Mouse (Mus musculus) myocyte (in vitro differentiated cells): ENCODE measurements around the gene Slc17a3. TPM values are rescaled to one million over a fixed set of nuclear protein-coding genes. Genes with fewer than 3 reads are reported as not detected.

Experiments
- H3K27me3 ChIP-seq: one replicate; pipeline ENCODE4 v1.6.1; 2011; ENCODE audit not compliant: control insufficient read depth, insufficient read depth, insufficient read length
- H3K36me3 ChIP-seq: one replicate; pipeline ENCODE4 v1.6.1; 2011; ENCODE audit not compliant: control insufficient read depth, insufficient read depth
- H3K4me2 ChIP-seq: one replicate; pipeline ENCODE4 v1.6.1; 2011; ENCODE audit warnings: low read depth, control low read depth
- H3K4me3 ChIP-seq: one replicate; pipeline ENCODE4 v1.5.1; 2011; ENCODE audit warnings: mild to moderate bottlenecking, control low read depth, moderate library complexity
- H3K79me2 ChIP-seq: one replicate; pipeline ENCODE4 v1.6.1; 2011; ENCODE audit not compliant: control insufficient read depth, insufficient read depth
- H3ac ChIP-seq: one replicate; pipeline ENCODE4 v1.6.1; 2011; ENCODE audit not compliant: control insufficient read depth, insufficient read length
- CEBPB ChIP-seq: IDR thresholded peaks from 2 replicates; pipeline ENCODE4 v1.6.1; 2011; ENCODE audit warnings: mild to moderate bottlenecking, moderate library complexity; ENCODE audit not compliant: poor library complexity, insufficient read depth, severe bottlenecking
- E2F4 ChIP-seq: IDR thresholded peaks from one replicate; pipeline ENCODE4 v1.6.1; 2011; ENCODE audit warnings: mild to moderate bottlenecking, control low read depth, moderate library complexity; ENCODE audit not compliant: insufficient read depth
- MAX ChIP-seq: IDR thresholded peaks from one replicate; pipeline ENCODE4 v1.6.1; 2011; ENCODE audit warnings: low read depth, mild to moderate bottlenecking, control low read depth
- MYOD1 ChIP-seq, 3 experiments: IDR thresholded peaks; one replicate each; pipeline ENCODE4 v1.6.1; 2011; ENCODE audit warnings: control low read depth in 2 of 3, low read depth in 2 of 3, mild to moderate bottlenecking in 2 of 3, moderate library complexity in 1 of 3; ENCODE audit not compliant: insufficient read length in 2 of 3, control insufficient read depth in 1 of 3
- MYOG ChIP-seq, 3 experiments: IDR thresholded peaks; one replicate each; pipeline ENCODE4 v1.6.1; 2011; ENCODE audit warnings: control low read depth in 2 of 3, low read depth in 2 of 3, mild to moderate bottlenecking in 2 of 3; ENCODE audit not compliant: insufficient read length in 2 of 3, control insufficient read depth in 1 of 3, insufficient read depth in 1 of 3
- POLR2A ChIP-seq: IDR thresholded peaks from one replicate; pipeline ENCODE4 v1.6.1; 2011; ENCODE audit warnings: low read depth, mild to moderate bottlenecking, control low read depth, moderate library complexity; ENCODE audit not compliant: insufficient read length
- POLR2AphosphoS2 ChIP-seq: IDR thresholded peaks from one replicate; pipeline ENCODE4 v1.6.1; 2011; ENCODE audit warnings: low read depth, control low read depth; ENCODE audit not compliant: insufficient read length
- REST ChIP-seq: IDR thresholded peaks from one replicate; pipeline ENCODE4 v1.6.1; 2011; ENCODE audit warnings: mild to moderate bottlenecking, control low read depth, moderate library complexity; ENCODE audit not compliant: insufficient read depth, insufficient read length
- SRF ChIP-seq: IDR thresholded peaks from one replicate; pipeline ENCODE4 v1.6.1; 2011; ENCODE audit warnings: low read depth; ENCODE audit not compliant: control insufficient read depth, insufficient read length
- TCF12 ChIP-seq: IDR thresholded peaks from one replicate; pipeline ENCODE4 v1.6.1; 2011; ENCODE audit warnings: mild to moderate bottlenecking, control low read depth; ENCODE audit not compliant: poor library complexity, insufficient read depth, severe bottlenecking
- TCF3 ChIP-seq: IDR thresholded peaks from one replicate; pipeline ENCODE4 v1.6.1; 2011; ENCODE audit warnings: low read depth, control low read depth; ENCODE audit not compliant: insufficient read length
- USF1 ChIP-seq: IDR thresholded peaks from one replicate; pipeline ENCODE4 v1.6.1; 2011; ENCODE audit warnings: low read depth, mild to moderate bottlenecking, control low read depth, moderate library complexity
- polyA plus RNA-seq: library from polyadenylated mRNA; unstranded; fragments of >200 nt; fragmentation: generic; extraction: Trizol; gene quantifications from one replicate; pipeline ENCODE4 v1.2.1, GENCODE M21; 2012; ENCODE audit warnings: missing spikeins

Slc17a3 gene
- polyA plus RNA-seq, 1 experiment, result not detected

DNA sequence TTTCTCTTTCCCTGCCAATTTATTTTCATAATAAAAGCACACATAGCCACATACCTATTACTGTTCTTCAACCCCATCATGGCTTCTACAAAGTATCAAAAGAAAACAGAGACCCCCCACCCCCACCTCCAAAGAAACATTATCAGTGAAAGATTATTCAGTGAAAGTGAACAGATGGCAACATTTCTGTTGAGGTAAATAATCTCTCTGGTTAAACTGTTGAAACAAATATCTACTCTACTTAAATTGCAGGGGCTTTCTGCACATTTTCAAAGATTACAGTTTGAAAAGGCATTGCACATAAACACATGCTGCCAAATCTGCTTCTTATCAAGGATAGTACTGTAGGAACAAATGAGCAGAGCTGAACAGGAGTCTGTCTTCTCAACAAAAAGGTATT is 22.6 kb downstream of the Slc17a3 start:
- Histone ChIP-seq H3K4me2 (no peak overlapping the region), H3K27me3 (peaks cover 6% of the 10 kb centered on the region), H3ac (no peak overlapping the region), H3K79me2 (no peaks in the 10 kb centered on the region), H3K36me3 (no peaks in the 10 kb centered on the region), H3K4me3 (no peak overlapping the region)
- TF ChIP-seq TCF12 (no peak), MYOD1 (IDR thresholded peaks at IDR 0.05; ENCODE audit: control insufficient read depth in 1 of 3, insufficient read length in 2 of 3, low read depth in 2 of 3) (no peak), MAX (no peak), USF1 (no peak), SRF (no peak)

DNA sequence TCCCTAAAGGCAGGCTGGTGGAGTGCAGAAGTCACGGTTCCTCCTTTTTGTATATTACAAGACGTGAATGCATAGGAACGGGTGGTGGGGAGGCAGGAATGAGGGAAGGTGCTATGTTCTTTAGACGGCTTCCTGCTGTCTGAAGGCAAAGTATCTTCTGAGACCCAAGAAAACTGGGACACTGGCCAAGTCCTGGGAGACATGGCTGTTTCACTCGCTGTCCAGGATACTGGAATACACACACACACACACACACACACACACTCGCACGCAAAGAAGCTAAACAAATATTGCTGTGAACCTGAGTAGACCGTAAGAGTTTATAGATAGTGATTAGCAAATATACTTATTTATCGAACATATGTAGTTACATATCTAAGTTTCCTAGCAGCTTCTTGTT is 25.5 kb downstream of the Slc17a3 start:
- Histone ChIP-seq H3K27me3 (peaks cover 6% of the 10 kb centered on the region), H3K36me3 (no peaks in the 10 kb centered on the region), H3K79me2 (no peaks in the 10 kb centered on the region), H3K4me3 (no peak overlapping the region), H3ac (no peak overlapping the region), H3K4me2 (no peak overlapping the region)
- TF ChIP-seq POLR2AphosphoS2, result no peak
- TF ChIP-seq E2F4, result no peak
- TF ChIP-seq CEBPB, result no peak
- no peak for TF ChIP-seq TCF12
- TF ChIP-seq TCF3, result no peak
- TF ChIP-seq REST, result no peak
- TF ChIP-seq MYOG (IDR thresholded peaks at IDR 0.05; ENCODE audit: control insufficient read depth in 1 of 3, insufficient read depth in 1 of 3, insufficient read length in 2 of 3, low read depth in 2 of 3), result no peak
- no peak for TF ChIP-seq MAX
- no peak for TF ChIP-seq POLR2A
- TF ChIP-seq MYOD1 (IDR thresholded peaks at IDR 0.05; ENCODE audit: control insufficient read depth in 1 of 3, insufficient read length in 2 of 3, low read depth in 2 of 3), result no peak
- TF ChIP-seq USF1, result no peak
- no peak for TF ChIP-seq SRF

DNA sequence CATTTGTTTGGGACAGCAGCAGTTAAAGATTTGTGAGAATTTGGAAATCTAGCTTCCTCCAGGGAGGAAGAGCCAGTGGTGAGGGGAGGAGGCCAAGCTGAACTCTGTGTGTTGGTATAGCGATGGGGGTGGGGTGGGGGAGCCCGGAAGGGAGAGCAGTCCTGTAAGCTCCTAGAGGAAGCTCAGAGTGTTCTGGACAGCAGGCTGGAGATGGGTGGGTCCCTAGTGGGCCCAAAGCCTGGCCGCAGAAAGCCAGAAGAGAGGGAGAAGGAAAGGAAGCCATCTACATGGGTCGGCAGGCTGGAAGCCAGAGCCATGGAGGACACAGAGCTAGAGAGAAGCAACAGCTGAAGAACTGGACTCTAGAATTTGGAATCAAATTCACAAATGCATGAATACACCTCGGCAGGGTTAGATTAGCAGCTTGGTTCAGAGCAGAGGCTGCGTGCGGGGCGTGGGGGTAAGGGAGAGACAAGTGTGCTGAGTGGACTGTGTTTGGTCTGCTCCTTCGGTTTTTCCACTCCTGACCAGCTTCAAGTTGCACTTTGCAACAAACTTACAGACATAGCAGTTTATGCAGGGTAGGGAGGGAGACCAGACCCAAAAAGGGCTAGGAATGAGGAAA is 27.0 kb downstream of the Slc17a3 start:
- H3K27me3 ChIP-seq, result peaks cover 6% of the 10 kb centered on the region
- H3K4me3 ChIP-seq, result no peak overlapping the region
- no peaks in the 10 kb centered on the region for H3K79me2 ChIP-seq
- H3K36me3 ChIP-seq, result no peaks in the 10 kb centered on the region
- TF ChIP-seq REST (no peak), MYOD1 (IDR thresholded peaks at IDR 0.05; ENCODE audit: control insufficient read depth in 1 of 3, insufficient read length in 2 of 3, low read depth in 2 of 3) (no peak), MAX (no peak), CEBPB (no peak), MYOG (IDR thresholded peaks at IDR 0.05; ENCODE audit: control insufficient read depth in 1 of 3, insufficient read depth in 1 of 3, insufficient read length in 2 of 3, low read depth in 2 of 3) (no peak), TCF12 (no peak), TCF3 (no peak), E2F4 (no peak), USF1 (no peak), POLR2AphosphoS2 (no peak), SRF (no peak), POLR2A (no peak)
- no peak overlapping the region for H3ac ChIP-seq
- H3K4me2 ChIP-seq, result no peak overlapping the region

DNA sequence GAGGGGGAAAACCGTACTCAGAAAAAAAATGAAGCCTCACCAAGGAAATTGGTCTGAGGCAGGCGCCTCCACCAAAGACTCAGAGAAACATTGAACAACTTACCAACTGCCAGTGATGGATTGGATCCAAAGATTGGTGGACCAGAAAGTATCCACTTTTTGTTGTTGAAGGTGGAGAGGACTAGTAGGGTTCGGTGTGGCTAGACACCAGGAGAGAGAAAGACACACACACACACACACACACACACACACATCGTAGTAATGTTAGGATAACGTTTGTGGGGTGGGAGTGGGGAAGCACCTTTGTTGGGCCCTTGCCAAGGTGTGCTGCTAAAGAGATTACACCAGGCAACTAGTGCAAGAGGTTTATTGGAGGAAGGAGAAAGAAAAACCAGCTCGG is 27.8 kb downstream of the Slc17a3 start:
- no peak overlapping the region for H3K4me2 ChIP-seq
- H3K79me2 ChIP-seq, result no peaks in the 10 kb centered on the region
- no peak overlapping the region for H3K4me3 ChIP-seq
- H3K36me3 ChIP-seq, result no peaks in the 10 kb centered on the region
- TF ChIP-seq REST (no peak), MAX (no peak), CEBPB (no peak), MYOD1 (IDR thresholded peaks at IDR 0.05; ENCODE audit: control insufficient read depth in 1 of 3, insufficient read length in 2 of 3, low read depth in 2 of 3) (no peak), SRF (no peak), E2F4 (no peak)
- H3K27me3 ChIP-seq, result peaks cover 6% of the 10 kb centered on the region
- no peak overlapping the region for H3ac ChIP-seq

DNA sequence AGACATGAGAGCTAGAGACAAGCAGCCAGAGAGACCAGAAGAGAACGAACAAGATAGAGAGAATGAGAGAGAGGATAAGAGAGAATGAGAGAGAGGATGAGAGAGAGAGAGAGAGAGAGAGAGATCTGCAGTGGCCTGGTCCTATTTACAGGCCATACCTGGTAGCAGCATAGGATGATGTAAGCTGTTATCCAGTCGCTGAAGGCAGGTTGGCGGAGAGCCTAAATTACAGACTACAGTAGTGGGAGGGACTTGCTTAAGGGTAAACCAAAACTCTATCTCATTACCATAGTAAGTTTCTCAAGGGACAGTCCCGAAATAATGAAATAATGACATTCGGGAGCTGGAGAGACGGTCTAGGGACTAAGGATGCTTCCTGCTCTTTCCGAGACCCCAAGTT is 28.2 kb downstream of the Slc17a3 start, which contains the start of gene Slc17a1:
TSS of gene Slc17a1 (plus strand) at position 346 of the 400 bp plus-strand sequence.
- TF ChIP-seq USF1 (no peak), MYOG (IDR thresholded peaks at IDR 0.05; ENCODE audit: control insufficient read depth in 1 of 3, insufficient read depth in 1 of 3, insufficient read length in 2 of 3, low read depth in 2 of 3) (no peak), POLR2AphosphoS2 (no peak), TCF3 (no peak), REST (no peak), TCF12 (no peak), MYOD1 (IDR thresholded peaks at IDR 0.05; ENCODE audit: control insufficient read depth in 1 of 3, insufficient read length in 2 of 3, low read depth in 2 of 3) (no peak), SRF (no peak), E2F4 (no peak), MAX (no peak), POLR2A (no peak), CEBPB (no peak)
- no peak within 1 kb of the TSS for H3K4me3 ChIP-seq
- no peaks in the 10 kb centered on the region for H3K36me3 ChIP-seq
- no peaks in the 10 kb centered on the region for H3K79me2 ChIP-seq
- H3K4me2 ChIP-seq, result no peak within 1 kb of the TSS
- H3K27me3 ChIP-seq, result peaks cover 6% of the 10 kb centered on the region
- H3ac ChIP-seq, result no peak within 1 kb of the TSS
